Mouse (Mus musculus) testis, postnatal 14 days (tissue): Measurements from ENCODE around the gene Hoxd8.

Experiments
- DNase-seq: peaks from one replicate; pipeline ENCODE4 v3.0.0; 2021; ENCODE audit warnings: low spot score

The Hoxd8 gene

GRCm38 (mm10) chr2:74669650-74670235 lies 34.7 kb upstream of the Hoxd8 start:
- DNase-seq, result no peak

DNA sequence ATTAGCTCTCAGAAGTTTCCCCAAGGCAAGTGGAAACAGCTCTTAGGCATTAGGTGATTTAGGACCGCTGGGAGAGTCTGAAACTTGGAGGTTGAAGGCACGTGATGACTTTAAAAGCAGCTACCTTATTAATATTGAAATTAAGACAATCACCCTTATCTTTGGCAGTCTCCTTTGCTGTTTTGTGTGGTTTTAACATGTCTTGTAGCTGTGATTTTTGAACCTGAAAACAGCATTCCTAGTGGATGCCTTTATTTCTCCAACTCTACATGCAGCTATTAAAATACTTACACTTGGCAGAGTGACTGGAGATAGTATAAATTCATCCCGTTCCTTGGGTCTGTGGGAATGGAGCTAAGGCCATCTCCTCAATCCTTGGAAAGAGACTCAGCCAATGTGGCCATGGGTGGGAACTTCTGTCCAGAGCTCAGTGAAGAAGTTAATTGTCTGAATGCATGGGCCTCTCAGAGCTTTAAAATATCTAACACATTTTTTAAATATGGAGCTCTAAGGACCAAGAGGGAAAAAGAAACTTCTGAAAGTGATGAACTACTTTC lies 33.7 kb upstream of the Hoxd8 start:
- no peak for DNase-seq

DNA sequence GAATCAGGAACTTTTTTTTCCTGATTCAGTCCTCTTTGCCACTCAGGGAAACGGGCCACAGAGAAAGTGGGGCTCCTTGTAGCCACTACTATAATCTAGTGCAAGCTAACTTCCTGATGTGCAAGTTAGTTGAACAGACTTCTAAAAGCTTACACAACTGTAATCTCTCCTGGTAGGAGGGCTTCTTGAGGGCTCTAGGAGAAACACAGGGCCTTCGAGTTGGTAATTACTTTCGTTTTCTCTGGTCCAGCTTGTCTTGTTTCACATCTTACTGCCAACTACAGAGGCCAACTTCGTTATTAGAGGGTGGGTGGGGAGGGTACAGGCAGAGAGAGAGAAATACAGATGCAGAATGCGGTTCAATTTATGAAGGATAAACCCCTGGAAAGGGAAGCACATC lies 32.6 kb upstream of the Hoxd8 start:
- no peak for DNase-seq

DNA sequence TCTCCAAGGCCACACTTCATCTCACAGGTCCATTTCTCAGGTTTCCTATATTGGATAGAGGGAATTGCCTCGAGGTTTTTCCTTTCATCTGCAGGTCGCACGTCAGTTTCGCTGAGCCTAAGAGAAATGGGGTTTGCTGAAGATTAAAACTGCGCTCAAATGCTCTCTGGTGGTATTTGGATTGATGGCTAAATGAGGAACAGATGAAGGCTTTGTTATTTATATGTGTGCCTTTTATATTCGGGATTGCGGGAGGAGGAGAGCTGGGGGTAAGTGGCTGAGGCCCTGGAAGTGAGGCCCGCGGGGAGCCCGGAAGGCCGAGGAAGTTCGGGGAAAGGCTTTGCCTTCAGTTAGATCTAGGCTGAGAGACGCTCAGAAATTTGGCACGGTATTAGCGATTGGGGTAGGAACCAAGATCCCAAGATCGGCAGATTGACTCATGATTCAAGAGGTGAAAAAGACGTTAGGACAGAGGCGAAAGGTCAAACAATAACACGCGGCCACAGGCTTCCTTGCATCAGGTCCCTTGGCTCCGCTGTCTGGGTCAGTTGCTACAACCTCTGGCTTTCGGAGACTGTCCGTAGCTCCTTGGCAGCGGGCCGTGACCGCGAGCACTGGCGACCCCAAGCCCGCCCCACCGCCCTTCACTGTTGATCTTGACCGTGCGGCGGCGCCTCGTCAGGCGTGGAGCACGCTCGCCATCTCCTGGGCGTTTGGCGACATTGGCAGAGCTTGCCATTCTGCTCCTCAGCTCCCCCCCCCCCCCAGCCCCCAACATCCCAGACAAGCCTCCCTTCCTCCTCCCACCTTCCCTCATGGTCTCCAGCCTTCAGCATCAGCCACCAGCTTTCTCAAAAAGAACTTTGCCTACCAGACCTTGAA lies 31.7 kb upstream of the Hoxd8 start:
- DNase-seq, result peak; percentile 39

DNA sequence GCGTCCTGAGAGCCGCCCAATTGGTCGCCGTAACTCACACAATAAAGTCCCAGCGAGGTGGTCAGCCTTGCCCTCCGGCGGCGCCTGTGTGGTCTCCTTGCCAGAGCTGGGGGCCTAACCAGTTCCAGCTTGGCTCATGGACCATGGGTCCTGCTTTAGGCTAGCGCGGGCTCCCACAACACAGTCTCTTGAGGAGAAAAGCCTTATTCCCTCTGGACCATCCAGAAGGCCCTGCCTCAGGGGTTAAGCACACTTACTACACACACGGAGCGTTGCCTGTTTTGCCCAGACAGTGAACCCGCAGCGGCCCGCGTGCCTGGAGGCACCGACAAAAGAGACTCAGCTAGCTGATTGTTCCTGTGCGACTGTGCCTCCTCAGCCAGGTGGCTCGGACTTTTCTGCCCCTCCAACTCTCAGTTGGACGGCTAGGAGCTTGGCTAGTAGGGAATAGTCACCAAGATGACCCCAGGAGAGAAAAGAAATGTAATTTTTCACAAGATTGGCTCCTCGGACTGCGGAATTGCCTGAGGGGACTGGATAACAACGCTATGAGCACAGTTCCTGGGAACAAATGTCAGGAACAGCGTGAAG lies 30.5 kb upstream of the Hoxd8 start:
- DNase-seq, result no peak

GRCm38 (mm10) chr2:74674881-74675665 lies 29.3 kb upstream of the Hoxd8 start, which contains the start of gene Hoxd12:
Hoxd12 (plus strand) TSS chr2:74675013.
- no peak for DNase-seq

GRCm38 (mm10) chr2:74675666-74676282 lies 28.6 kb upstream of the Hoxd8 start:
- DNase-seq, result no peak

- DNase-seq, result no peak
These were observed 27.9 kb upstream of the Hoxd8 start for GRCm38 (mm10) chr2:74676376-74677052.

- no peak for DNase-seq
These were observed 27.3 kb upstream of the Hoxd8 start for GRCm38 (mm10) chr2:74677106-74677505.

DNA sequence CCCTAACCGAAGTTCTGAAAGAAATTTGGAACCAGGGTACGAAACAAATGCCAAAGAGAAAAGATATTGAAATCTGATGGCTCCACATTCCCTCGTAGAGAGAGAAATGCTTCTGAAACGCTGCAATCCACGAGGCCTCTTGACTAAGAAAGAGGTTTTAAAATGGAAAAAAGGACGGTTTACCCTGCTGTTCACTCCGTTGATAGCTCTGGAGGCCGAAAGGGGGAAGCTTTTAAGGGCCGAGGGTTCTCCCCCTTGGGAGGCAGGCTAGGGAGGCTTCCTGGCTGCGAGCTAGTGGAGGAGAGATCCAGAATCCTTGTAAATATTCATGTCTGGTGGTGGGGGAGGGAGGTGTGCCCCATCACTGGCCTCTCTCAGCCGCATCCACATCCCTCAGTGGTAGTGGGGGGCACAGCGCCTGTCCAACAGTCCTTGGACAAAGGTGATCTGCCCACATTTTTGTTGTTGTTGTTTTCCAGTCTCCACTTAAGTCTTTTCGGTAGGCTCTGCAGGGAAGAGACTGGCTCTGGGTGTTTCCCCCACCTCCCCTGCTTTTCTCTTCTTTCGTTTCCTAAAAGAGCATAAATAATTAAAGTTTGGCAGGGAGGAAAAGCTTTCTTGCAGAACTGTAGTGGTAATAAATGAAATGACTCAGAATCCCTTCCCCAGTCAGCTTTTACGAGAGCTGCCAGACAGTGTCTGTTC lies 25.4 kb upstream of the Hoxd8 start, which contains the start of gene Hoxd11:
Gene Hoxd11 (plus strand): TSS at position 667 of the 705 bp plus-strand sequence.
- DNase-seq, result no peak

- DNase-seq, result no peak
These were observed 24.8 kb upstream of the Hoxd8 start for GRCm38 (mm10) chr2:74679596-74679971.

- no peak for DNase-seq
These were observed 24.4 kb upstream of the Hoxd8 start for GRCm38 (mm10) chr2:74679980-74680379.

- no peak for DNase-seq
These were observed 23.6 kb upstream of the Hoxd8 start for GRCm38 (mm10) chr2:74680561-74681398.

- DNase-seq, result peak; percentile 19
These were observed 22.6 kb upstream of the Hoxd8 start for GRCm38 (mm10) chr2:74681594-74682531.

DNA sequence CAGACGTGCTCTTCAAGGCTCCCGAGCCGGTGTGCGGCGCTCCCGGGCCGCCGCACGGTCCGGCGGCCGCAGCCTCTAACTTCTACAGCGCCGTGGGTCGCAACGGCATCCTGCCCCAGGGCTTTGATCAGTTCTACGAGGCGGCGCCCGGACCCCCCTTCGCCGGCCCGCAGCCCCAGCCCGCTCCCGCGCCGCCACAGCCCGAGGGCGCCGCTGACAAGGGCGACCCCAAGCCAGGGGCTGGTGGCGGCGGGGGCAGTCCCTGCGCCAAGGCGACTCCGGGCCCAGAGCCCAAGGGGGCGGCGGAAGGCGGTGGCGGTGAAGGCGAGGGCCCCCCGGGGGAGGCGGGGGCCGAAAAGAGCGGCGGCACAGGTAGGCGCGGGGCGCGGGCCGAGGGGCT lies 21.6 kb upstream of the Hoxd8 start:
- DNase-seq, result no peak

GRCm38 (mm10) chr2:74683471-74683951 lies 20.9 kb upstream of the Hoxd8 start:
- peak; percentile 35 for DNase-seq

DNA sequence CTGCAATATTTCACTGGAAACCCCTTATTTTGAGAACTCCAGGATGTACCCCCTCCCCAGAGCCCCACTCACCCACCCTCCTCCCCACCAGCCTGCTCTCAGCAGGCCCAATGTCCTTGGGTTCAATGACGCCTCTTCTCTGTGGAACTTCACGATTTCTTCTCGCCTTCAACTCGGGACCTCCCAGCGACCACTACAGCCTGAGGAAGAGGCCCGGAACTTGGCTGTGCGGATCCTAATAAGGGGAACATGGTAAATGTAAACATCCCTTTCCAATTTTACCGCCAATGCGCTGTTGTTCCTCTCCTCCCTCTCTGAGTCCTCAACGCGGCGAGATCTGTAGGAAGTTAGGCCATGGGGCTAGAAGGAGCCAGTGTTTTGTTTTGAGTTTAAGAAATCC lies 20.3 kb upstream of the Hoxd8 start:
- DNase-seq, result no peak

GRCm38 (mm10) chr2:74685059-74685603 lies 19.3 kb upstream of the Hoxd8 start:
- DNase-seq, result no peak
